Mouse (Mus musculus) embryonic fibroblast, embryonic 13.5 days (primary cell): ENCODE results near the gene 3110082I17Rik.

Experiments used
- CTCF ChIP-seq: IDR thresholded peaks from 2 replicates; pipeline ENCODE4 v1.5.1; 2011; ENCODE audit warnings: mild to moderate bottlenecking, control low read depth, low read length, moderate library complexity, borderline replicate concordance; ENCODE audit not compliant: insufficient read depth
- POLR2A ChIP-seq: IDR thresholded peaks from 2 replicates; pipeline ENCODE4 v1.6.1; 2011; ENCODE audit warnings: low read depth, mild to moderate bottlenecking, control low read depth, low read length, moderate library complexity

DNA sequence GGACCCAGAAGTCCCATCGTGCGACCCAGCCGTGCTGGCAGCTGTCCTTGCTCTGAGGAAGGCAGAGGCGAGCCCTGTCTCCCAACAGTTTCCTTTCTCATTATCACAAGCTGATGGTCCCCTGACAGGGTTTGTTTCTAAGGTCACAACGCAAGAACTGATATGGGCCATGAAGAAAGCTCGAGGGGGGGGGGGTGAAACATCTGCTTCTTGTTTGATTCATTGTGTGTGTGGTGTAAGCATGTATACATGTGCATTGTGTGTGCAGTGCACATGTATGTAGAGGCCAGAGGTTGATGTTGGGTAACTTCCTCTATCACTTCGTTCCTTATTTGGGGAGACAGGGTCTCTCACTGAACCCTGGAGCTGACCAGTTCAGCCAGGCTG, 132.7 kb downstream of the 3110082I17Rik start:
- TF ChIP-seq CTCF: no peak
- TF ChIP-seq POLR2A: no peak
